Mouse (Mus musculus) limb, embryonic 10.5 days (tissue): Measurements from ENCODE around the gene Defb45. TPM values are rescaled to one million over a fixed set of nuclear protein-coding genes. Genes with fewer than 3 reads are reported as not detected.

ENCODE experiments used
- DNase-seq: peaks from one replicate; pipeline ENCODE4 v3.0.0-alpha.2; 2017; ENCODE audit warnings: low spot score
- H3K27ac ChIP-seq: fragments of 300-500 bp; sonication (generic); 2 replicates; pipeline ENCODE4 v1.5.1; 2016; ENCODE audit warnings: mild to moderate bottlenecking
- H3K27me3 ChIP-seq: fragments of 300-500 bp; sonication (generic); 2 replicates; pipeline ENCODE4 v1.6.1; 2016; ENCODE audit warnings: low read depth, mild to moderate bottlenecking; ENCODE audit not compliant: poor library complexity, severe bottlenecking
- H3K36me3 ChIP-seq: fragments of 300-500 bp; sonication (generic); 2 replicates; pipeline ENCODE4 v1.6.1; 2016; ENCODE audit warnings: mild to moderate bottlenecking, moderate library complexity
- H3K4me1 ChIP-seq: fragments of 300-500 bp; sonication (generic); 2 replicates; pipeline ENCODE4 v1.6.1; 2016
- H3K4me3 ChIP-seq: fragments of 300-500 bp; sonication (generic); 2 replicates; pipeline ENCODE4 v1.5.1; 2016; ENCODE audit warnings: mild to moderate bottlenecking, moderate library complexity
- H3K9me3 ChIP-seq: fragments of 300-500 bp; sonication (generic); replicated peaks from 2 replicates; pipeline ENCODE4 v1.6.1; 2016; ENCODE audit warnings: mild to moderate bottlenecking
- WGBS: fragments of 180-500 bp; shearing (Covaris S2); methylation state at CpG from one replicate; pipeline ENCODE4 v1.1.7; 2016; 5-methylcytosine and 5-hydroxymethylcytosine counted together
- polyA plus RNA-seq: library from polyadenylated mRNA; unstranded; fragments of >200 nt; fragmentation: Nextera tagmentation; extraction: Ambion mirVana; gene quantifications from 2 replicates; pipeline ENCODE4 v1.2.1, GENCODE M21; 2016

Gene Defb45
- polyA plus RNA-seq, 1 experiment from 2014 or later = not detected

DNA sequence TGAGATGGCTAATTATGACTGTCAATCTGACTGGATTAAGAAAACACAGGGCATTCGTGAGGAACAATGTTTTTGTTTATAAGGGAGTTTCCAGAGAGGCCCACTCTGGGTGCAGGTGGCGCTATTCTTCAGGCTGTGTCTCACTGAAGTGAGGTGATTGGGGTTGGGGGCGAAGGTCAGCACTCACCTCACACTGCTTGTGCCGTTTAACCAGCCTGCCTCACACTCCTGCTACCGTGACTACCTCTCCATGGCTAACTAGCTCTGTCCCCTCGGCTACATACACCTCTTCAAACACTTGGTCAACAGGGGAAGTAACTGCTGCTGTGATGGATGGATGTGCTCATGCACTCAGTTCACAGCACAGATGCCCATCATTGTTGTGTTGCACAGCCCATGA lies 10.2 kb downstream of the Defb45 start:
- Histone ChIP-seq H3K4me3 (no peak overlapping the region), H3K36me3 (no peaks in the 10 kb centered on the region), H3K27me3 (no peaks in the 10 kb centered on the region), H3K9me3 (no peaks in the 10 kb centered on the region), H3K27ac (no peak overlapping the region), H3K4me1 (no peaks in the 10 kb centered on the region)
- no peak for DNase-seq
- WGBS = 49% methylated on average over 6 of the region's 6 CpGs

DNA sequence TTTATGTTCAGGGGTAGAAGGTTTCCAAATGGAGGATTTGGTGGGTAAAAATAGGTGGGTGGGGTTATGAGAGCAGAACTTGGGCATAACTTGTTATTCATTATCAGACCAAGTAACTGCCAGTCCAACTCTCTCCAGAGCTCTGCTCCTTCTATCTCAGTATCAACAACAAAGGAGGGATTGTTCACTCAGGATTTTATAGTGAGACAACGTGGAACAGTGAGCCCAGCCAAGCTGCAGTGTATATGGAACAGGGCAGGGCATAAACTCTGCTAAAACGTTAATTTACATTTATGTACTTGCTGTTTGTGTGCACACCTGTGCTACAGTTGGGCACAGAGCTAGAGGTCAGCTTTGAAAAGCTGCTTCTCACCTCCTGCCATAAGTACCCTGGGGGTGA lies 10.7 kb downstream of the Defb45 start:
- Histone ChIP-seq H3K4me3 (no peak overlapping the region), H3K9me3 (no peaks in the 10 kb centered on the region), H3K36me3 (no peaks in the 10 kb centered on the region), H3K27ac (no peak overlapping the region), H3K27me3 (no peaks in the 10 kb centered on the region), H3K4me1 (no peaks in the 10 kb centered on the region)
- WGBS = 61% methylated on average over 2 of the region's 2 CpGs
- DNase-seq = no peak

DNA sequence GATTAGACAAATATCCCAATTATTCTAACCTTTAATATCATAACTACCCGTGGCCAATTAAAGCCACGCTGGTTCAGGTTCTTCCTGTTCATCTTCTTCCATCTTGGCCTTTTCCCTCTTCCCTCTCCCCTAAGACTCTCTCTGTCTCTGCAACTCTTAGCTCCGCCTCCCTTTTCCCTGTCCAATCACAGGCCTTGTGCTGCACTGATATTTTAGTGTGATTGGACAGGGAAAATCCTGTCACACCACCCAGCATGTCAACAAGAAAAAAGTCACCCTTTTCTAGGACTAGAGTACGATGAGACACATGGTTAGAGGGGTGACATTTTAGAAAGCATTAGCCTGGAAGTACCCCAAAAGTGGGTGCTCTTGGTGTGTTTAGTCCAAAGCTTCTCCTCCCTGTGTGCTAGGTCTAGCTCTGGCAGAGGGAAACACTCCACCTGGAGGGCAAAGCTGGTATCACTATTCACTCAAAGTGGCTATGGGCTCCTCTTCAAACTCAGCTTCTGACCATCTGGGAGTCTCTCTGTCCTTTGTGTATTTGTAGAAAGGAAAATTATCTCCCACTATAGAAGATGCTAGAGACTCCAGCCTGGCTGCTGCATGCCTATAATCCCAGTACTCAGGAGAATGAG lies 12.2 kb downstream of the Defb45 start:
- H3K9me3 ChIP-seq = no peaks in the 10 kb centered on the region
- H3K4me3 ChIP-seq = no peak overlapping the region
- 74% methylated on average over 4 of the region's 4 CpGs for WGBS
- no peak for DNase-seq
- H3K27ac ChIP-seq = no peak overlapping the region
- no peaks in the 10 kb centered on the region for H3K4me1 ChIP-seq
- no peaks in the 10 kb centered on the region for H3K27me3 ChIP-seq
- no peaks in the 10 kb centered on the region for H3K36me3 ChIP-seq

DNA sequence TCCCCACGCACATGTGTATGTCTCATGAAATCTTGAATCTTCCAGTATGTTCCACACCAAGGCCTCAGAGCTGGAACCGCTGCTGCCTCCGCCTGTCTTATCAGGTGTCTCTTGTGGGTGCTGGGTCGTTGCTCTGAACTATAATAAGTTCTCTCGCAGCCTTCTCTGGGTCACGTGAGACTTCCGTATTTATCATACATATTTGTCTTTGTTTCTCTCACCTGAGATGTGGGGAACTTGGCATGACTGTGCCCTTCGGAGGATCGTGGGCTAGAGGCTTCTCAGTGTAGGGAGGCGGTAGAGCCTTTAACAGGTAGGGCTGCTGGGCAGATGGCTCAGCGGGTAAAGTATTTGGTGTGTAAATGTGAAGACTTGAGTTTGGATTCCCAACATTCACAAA lies 18.6 kb downstream of the Defb45 start:
- H3K27me3 ChIP-seq = no peaks in the 10 kb centered on the region
- no peaks in the 10 kb centered on the region for H3K36me3 ChIP-seq
- WGBS = 93% methylated on average over 11 of the region's 11 CpGs
- DNase-seq = no peak
- peaks cover 8% of the 10 kb centered on the region for H3K4me1 ChIP-seq
- no peaks in the 10 kb centered on the region for H3K9me3 ChIP-seq
- H3K27ac ChIP-seq = no peak overlapping the region
- H3K4me3 ChIP-seq = no peak overlapping the region

DNA sequence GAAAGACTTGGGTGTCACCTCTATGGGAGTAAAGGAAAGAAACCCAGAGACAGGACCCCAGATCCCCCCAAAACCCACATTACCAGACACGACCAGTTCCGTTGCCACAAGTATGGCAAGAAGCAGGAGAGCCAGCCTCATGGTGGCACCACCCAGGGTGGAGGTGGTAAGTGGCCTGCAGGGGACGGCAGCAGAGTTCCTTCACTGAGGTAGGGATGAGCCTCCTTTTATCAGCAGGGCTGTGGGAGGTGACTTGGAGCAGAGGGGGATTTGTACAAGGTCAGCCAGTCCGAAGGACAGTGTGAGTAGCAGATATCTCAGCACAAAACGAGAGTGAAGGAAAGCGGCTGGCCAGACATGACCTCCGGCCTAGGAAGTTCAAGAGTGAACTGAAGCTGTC lies 19.1 kb downstream of the Defb45 start, which contains the start of gene Defb19:
Defb19 (minus strand) TSS at position 206 of the 400 bp plus-strand sequence.
- Histone ChIP-seq H3K4me1 (peaks cover 8% of the 10 kb centered on the region), H3K27ac (no peak within 1 kb of the TSS), H3K9me3 (no peaks in the 10 kb centered on the region), H3K36me3 (no peaks in the 10 kb centered on the region), H3K4me3 (no peak within 1 kb of the TSS), H3K27me3 (no peaks in the 10 kb centered on the region)
- DNase-seq = no peak
- WGBS = 68% methylated on average over 7 of the region's 7 CpGs

DNA sequence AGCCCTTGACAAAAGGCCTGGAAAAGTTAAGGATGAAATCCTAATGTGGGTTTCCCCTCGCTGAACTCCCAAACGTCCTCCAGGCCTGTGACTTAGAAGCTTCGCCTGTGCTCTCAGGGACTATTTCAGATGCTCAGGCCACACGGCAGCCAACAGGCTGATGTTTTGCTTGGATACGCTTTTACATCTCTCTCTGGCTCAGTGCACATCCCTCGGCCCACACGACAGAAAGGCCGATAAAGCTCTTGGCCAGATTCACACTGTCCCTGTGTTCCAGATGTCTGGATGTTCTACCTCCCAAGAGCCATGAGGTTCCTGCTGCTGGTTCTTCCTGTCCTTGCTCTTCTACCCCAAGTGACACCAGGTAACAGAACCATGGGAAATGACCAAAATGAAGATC lies 25.7 kb downstream of the Defb45 start:
- no peak for DNase-seq
- WGBS = 89% methylated on average over 8 of the region's 8 CpGs
- H3K27ac ChIP-seq = no peak overlapping the region
- no peak overlapping the region for H3K4me3 ChIP-seq
- H3K9me3 ChIP-seq = no peaks in the 10 kb centered on the region
- no peaks in the 10 kb centered on the region for H3K27me3 ChIP-seq
- no peaks in the 10 kb centered on the region for H3K4me1 ChIP-seq
- no peaks in the 10 kb centered on the region for H3K36me3 ChIP-seq

DNA sequence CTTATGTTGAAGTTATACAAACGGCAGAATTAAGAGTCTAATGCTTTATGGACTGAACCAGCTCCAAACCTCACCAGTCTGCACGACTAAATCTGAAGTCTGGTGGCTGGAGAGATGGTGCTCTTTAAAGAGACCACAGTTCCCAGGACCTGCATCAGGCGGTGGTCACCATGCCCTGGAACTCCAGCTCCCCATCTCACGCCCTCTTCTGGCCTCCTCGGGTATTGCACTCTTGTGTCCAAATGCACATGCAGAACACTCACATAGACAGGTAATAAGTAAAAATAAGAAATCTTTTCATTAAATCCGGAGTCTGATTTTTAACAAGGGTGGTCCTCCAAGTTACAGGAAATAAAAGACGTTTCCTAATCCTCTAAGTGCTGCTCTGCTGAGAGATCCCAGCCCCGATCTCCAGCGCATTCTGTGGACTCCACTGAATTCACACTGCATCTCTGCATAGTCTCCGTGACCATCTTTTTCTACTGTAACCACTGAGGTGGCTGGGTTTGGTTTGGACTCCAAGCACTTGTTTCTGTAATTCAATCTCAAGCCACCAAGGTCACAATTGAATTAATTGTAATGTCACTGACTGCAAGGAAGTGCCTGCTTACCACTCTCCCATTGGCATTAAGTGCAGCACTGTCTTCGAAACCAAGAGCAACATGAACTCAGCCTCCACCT lies 26.9 kb downstream of the Defb45 start, which contains the start of gene Defb21:
Defb21 (plus strand) TSS at position 631 of the 681 bp plus-strand sequence.
- H3K27me3 ChIP-seq = no peaks in the 10 kb centered on the region
- WGBS = 65% methylated on average over 11 of the region's 11 CpGs
- peak; percentile 43 for DNase-seq

DNA sequence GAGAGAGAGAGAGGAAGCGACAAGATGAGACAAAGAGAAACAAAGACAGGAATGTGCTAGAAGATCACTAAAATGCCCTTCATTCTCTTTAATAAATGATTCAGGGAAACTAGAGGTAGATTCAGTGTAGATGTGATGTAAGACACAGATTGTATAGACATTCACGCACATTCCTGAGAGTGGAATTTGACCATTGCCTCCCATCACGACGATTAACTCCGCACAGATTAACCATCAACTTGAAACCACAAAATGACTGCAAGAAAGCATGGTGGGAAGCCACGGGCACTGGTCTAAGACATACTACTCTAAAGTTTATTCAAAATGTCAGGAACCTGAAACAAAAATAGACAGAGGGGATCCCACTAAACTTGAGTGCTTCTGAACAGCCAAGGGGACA lies 28.9 kb downstream of the Defb45 start:
- Histone ChIP-seq H3K9me3 (no peaks in the 10 kb centered on the region), H3K4me1 (no peaks in the 10 kb centered on the region), H3K4me3 (no peak overlapping the region), H3K36me3 (no peaks in the 10 kb centered on the region), H3K27me3 (no peaks in the 10 kb centered on the region), H3K27ac (no peak overlapping the region)
- DNase-seq = no peak
- WGBS = 86% methylated on average over 6 of the region's 6 CpGs

More for the DNA sequence above, 26.9 kb downstream of the Defb45 start, which contains the start of gene Defb21:
- H3K27ac ChIP-seq = no peak within 1 kb of the TSS
- H3K36me3 ChIP-seq = no peaks in the 10 kb centered on the region
- H3K4me1 ChIP-seq = no peaks in the 10 kb centered on the region
- no peaks in the 10 kb centered on the region for H3K9me3 ChIP-seq
- H3K4me3 ChIP-seq = no peak within 1 kb of the TSS

DNA sequence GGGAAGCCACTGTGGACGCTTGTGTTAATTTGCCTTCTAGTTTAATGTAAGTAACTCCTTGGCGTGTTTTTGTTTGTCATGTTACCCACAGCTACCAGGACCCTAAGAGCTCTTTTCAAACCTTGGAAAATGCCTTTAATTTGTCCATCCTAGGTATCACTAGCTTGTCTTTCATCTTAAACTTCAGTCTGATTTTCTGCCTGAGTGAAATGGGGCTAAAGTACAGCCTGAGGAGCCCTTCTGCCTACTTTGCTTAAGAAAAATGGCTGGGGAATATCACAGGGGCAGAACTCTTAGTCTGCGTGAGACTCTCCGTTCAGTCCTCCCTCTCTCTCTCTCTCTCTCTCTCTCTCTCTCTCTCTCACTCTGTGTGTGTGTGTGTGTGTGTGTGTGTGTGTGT lies 29.3 kb downstream of the Defb45 start:
- Histone ChIP-seq H3K4me3 (no peak overlapping the region), H3K4me1 (no peaks in the 10 kb centered on the region), H3K36me3 (no peaks in the 10 kb centered on the region), H3K27me3 (no peaks in the 10 kb centered on the region), H3K9me3 (no peaks in the 10 kb centered on the region), H3K27ac (no peak overlapping the region)
- no peak for DNase-seq
- WGBS = 89% methylated on average over 4 of the region's 4 CpGs

DNA sequence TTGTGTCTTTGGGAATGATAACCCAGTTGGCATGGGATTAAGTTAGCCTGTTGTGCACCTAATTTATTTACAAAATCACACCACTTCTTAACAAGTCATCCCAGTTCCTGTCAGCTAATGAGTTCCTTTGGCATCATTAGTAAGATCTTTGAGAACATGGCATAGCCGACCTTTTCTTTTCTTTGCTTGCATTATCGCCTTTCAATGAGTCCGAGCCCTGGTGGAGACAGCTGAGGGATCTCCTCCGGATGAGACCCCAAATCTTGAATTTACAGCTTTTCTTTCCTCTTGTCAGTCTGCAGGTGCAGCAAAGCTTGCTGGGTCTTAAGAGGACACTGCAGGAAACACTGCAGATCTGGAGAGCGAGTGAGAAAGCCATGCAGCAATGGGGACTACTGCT lies 30.2 kb downstream of the Defb45 start, which contains the start of gene Gm17416:
Gm17416 (plus strand) TSS at position 301 of the 400 bp plus-strand sequence.
- 88% methylated on average over 5 of the region's 5 CpGs for whole genome bisulfite sequencing
- no peak within 1 kb of the TSS for H3K27ac ChIP-seq

DNA sequence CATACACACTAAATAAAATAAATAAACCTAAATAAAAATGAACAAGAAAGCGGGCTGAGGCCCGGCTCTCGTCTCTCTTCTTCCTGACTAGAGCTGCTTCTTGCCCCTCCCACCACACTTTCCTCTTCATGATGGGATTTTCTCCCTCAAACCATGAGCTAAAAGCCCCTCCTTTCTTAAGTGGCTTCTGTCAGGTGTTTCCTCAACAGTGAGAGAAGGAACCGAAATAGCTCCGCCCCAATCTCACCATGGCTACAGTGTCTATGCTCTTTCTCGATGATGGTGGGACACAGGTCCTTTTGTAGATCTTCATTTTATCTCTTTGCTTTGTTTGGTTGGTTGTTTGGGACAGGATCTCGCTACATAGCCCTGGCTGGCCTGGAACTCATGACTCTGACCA lies 42.5 kb downstream of the Defb45 start:
- Histone ChIP-seq H3K27ac (no peak overlapping the region), H3K4me1 (peaks cover 7% of the 10 kb centered on the region), H3K36me3 (no peaks in the 10 kb centered on the region), H3K4me3 (no peak overlapping the region), H3K9me3 (no peaks in the 10 kb centered on the region), H3K27me3 (no peaks in the 10 kb centered on the region)
- DNase-seq = no peak
- 92% methylated on average over 7 of the region's 7 CpGs for WGBS

More for the DNA sequence above, 30.2 kb downstream of the Defb45 start, which contains the start of gene Gm17416:
- no peak for DNase-seq
- Histone ChIP-seq H3K4me1 (no peaks in the 10 kb centered on the region), H3K27me3 (no peaks in the 10 kb centered on the region), H3K4me3 (no peak within 1 kb of the TSS), H3K9me3 (no peaks in the 10 kb centered on the region), H3K36me3 (no peaks in the 10 kb centered on the region)

DNA sequence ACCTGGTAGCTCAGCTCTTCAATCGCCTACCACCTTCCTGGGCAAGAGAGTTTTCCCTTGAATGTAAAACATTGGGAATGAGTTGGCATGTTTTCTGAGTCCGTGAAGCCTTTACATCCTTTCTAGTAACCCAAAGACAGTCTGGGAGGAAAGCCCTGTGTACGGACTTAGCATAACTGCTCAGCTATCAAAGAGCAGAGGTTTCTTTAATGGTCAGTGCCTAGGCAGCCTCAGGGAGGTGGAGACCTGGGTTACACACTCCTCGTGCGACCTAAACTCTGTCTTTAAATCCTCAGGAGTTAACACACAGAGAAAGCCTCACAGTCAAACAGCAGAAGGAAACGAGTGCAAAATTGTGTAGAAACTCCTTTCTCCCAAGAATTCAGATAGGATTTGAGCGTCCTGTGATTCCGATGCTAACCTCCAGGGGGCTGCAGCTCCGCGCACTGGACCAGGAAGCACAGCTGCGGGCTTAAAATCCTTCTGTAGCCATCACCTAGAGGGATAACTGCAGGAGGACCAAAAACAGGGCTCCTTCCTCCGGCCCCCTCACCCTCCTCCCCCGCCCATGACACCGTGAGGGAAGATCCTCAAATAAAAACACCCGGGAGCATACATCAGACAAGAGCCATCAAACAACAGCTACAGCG lies 45.3 kb downstream of the Defb45 start:
- H3K27ac ChIP-seq = no peak overlapping the region
- H3K4me1 ChIP-seq = peaks cover 7% of the 10 kb centered on the region
- no peaks in the 10 kb centered on the region for H3K36me3 ChIP-seq
- no peaks in the 10 kb centered on the region for H3K27me3 ChIP-seq
- DNase-seq = peak; percentile 74
- no peaks in the 10 kb centered on the region for H3K9me3 ChIP-seq
- H3K4me3 ChIP-seq = 0 out of 2 replicates have a peak overlapping the region, but pooled peaks have one; percentile 8
- 14% methylated on average over 16 of the region's 16 CpGs for WGBS

DNA sequence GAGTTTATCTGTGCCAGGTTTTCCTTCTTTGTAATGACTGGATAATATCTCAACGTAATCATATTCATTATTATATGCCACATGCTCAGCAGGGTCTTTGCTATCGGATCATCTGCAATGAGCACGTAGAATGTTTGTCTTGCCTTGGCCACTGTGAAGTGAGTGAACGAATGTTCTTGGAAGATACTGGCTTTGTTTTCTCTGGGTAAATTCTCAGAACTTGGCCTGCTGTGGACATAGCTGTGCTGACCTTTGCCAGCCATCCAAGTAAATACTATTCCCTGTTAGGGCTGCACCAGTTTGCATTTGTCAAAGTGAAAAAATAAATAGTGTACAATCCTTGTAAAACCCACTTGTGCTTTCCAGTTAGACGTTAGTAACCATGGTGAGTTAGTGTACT lies 51.1 kb downstream of the Defb45 start:
- Histone ChIP-seq H3K27me3 (no peaks in the 10 kb centered on the region), H3K27ac (no peak overlapping the region), H3K4me3 (no peak overlapping the region), H3K36me3 (no peaks in the 10 kb centered on the region), H3K4me1 (no peaks in the 10 kb centered on the region), H3K9me3 (no peaks in the 10 kb centered on the region)
- no peak for DNase-seq
- WGBS = 84% methylated on average over 5 of the region's 5 CpGs
